Mouse (Mus musculus) monocyte, adult 2 months (primary cell): Measurements from ENCODE around the gene Dpp7.
A peak's percentile ranks its signal among the peaks of the same experiment; 100 is the strongest.

Source experiments
- DNase-seq, 2 experiments: peaks; one replicate each; pipeline ENCODE4 v3.0.0; 2022; ENCODE audit warnings: low spot score in 2 of 2, low read depth in 1 of 2

The Dpp7 gene

GRCm38 (mm10) chr2:25318119-25318966 lies 37.8 kb downstream of the Dpp7 start:
- no peak for DNase-seq

GRCm38 (mm10) chr2:25311491-25311891 lies 44.7 kb downstream of the Dpp7 start:
- no peak for DNase-seq

- DNase-seq = no peak
These were observed 45.2 kb downstream of the Dpp7 start for GRCm38 (mm10) chr2:25310969-25311368.

GRCm38 (mm10) chr2:25310180-25310579 lies 46.0 kb downstream of the Dpp7 start:
- no peak for DNase-seq

- DNase-seq = no peak
These were observed 50.4 kb downstream of the Dpp7 start for GRCm38 (mm10) chr2:25305587-25306359.

GRCm38 (mm10) chr2:25304657-25305541 lies 51.3 kb downstream of the Dpp7 start:
- peak in 1 of 2 experiments; percentile 37 for DNase-seq

- no peak for DNase-seq
These were observed 52.1 kb downstream of the Dpp7 start for GRCm38 (mm10) chr2:25303931-25304656.

GRCm38 (mm10) chr2:25303452-25303851 lies 52.7 kb downstream of the Dpp7 start:
- DNase-seq = no peak
